Mouse (Mus musculus) cerebellum, adult 9-11 months (tissue): ENCODE measurements at regions not wholly inside any gene's neighbourhood (a gene's known extent, or its start where the extent isn't known, plus 50 kb on each side); places are given as distances from the start of the nearest gene placed in this dataset.

Experiments
- DNase-seq: peaks from one replicate; pipeline ENCODE4 v3.0.0; 2022

GRCm38 (mm10) chr14:24956528-24957210, 469.7 kb downstream of the Rps24 start:
- peak; percentile 84 for DNase-seq

- no peak for DNase-seq
Measured at GRCm38 (mm10) chr14:24957392-24957791, 470.5 kb downstream of the Rps24 start.

- peak; percentile 54 for DNase-seq
Measured at GRCm38 (mm10) chr14:24958821-24959220, 471.9 kb downstream of the Rps24 start.

GRCm38 (mm10) chr14:24959401-24959800, 472.5 kb downstream of the Rps24 start:
- DNase-seq, result peak; percentile 49

GRCm38 (mm10) chr14:24960082-24960482, 473.2 kb downstream of the Rps24 start:
- DNase-seq, result peak; percentile 96

GRCm38 (mm10) chr14:24960875-24961274, 473.9 kb downstream of the Rps24 start:
- peak; percentile 69 for DNase-seq

- DNase-seq, result peak; percentile 31
Measured at GRCm38 (mm10) chr14:24961721-24962120, 474.8 kb downstream of the Rps24 start.

GRCm38 (mm10) chr14:24969584-24969983, 482.7 kb downstream of the Rps24 start:
- DNase-seq, result peak; percentile 42

- DNase-seq, result no peak
Measured at GRCm38 (mm10) chr14:24972357-24972756, 485.4 kb downstream of the Rps24 start.

GRCm38 (mm10) chr14:24973039-24973438, 485.9 kb upstream of the Zmiz1 start:
- DNase-seq, result peak; percentile 95

- DNase-seq, result peak; percentile 74
Measured at GRCm38 (mm10) chr14:24973591-24973990, 485.4 kb upstream of the Zmiz1 start.

GRCm38 (mm10) chr14:24982489-24982888, 476.5 kb upstream of the Zmiz1 start:
- DNase-seq, result no peak

- no peak for DNase-seq
Measured at GRCm38 (mm10) chr14:24983279-24983678, 475.7 kb upstream of the Zmiz1 start.

- DNase-seq, result no peak
Measured at GRCm38 (mm10) chr14:24985806-24986359, 473.1 kb upstream of the Zmiz1 start.

- no peak for DNase-seq
Measured at GRCm38 (mm10) chr14:24986404-24986803, 472.6 kb upstream of the Zmiz1 start.

- DNase-seq, result peak; percentile 66
Measured at GRCm38 (mm10) chr14:24993751-24994658, 465.0 kb upstream of the Zmiz1 start.

- peak; percentile 73 for DNase-seq
Measured at GRCm38 (mm10) chr14:24995226-24995625, 463.8 kb upstream of the Zmiz1 start.

GRCm38 (mm10) chr14:24997786-24998509, 461.0 kb upstream of the Zmiz1 start:
- DNase-seq, result no peak

- no peak for DNase-seq
Measured at GRCm38 (mm10) chr14:24999008-24999572, 459.9 kb upstream of the Zmiz1 start.

GRCm38 (mm10) chr14:25005241-25005946, 453.6 kb upstream of the Zmiz1 start:
- no peak for DNase-seq

- no peak for DNase-seq
Measured at GRCm38 (mm10) chr14:25011926-25012325, 447.1 kb upstream of the Zmiz1 start.
